Mouse (Mus musculus) heart, adult 2 months (tissue): ENCODE results near the gene Ppp1r35. TPM values are rescaled to one million over a fixed set of nuclear protein-coding genes. Genes with fewer than 3 reads are reported as not detected.

Experiments used
- DNase-seq, 2 experiments: peaks; one replicate each; pipeline ENCODE4 v3.0.0; 2021
- H3K27ac ChIP-seq: fragments of 200-600 bp; 2 replicates; pipeline ENCODE4 v1.8.1; 2022
- H3K27me3 ChIP-seq: fragments of 200-500 bp; 2 replicates; pipeline ENCODE4 v1.6.1; 2012; ENCODE audit warnings: mild to moderate bottlenecking, low read length, inconsistent platforms, mixed read lengths; ENCODE audit not compliant: control insufficient read depth, insufficient read depth
- H3K36me3 ChIP-seq: fragments of 200-500 bp; 2 replicates; pipeline ENCODE4 v1.6.1; 2012; ENCODE audit warnings: low read length, inconsistent platforms; ENCODE audit not compliant: control insufficient read depth, insufficient read depth
- H3K4me1 ChIP-seq: fragments of 200-500 bp; 2 replicates; pipeline ENCODE4 v1.6.1; 2011; ENCODE audit warnings: low read length; ENCODE audit not compliant: control insufficient read depth, insufficient read depth
- H3K4me3 ChIP-seq: fragments of 200-600 bp; 2 replicates; pipeline ENCODE4 v1.8.1; 2022
- H3K79me2 ChIP-seq: fragments of 200-500 bp; replicated peaks from 2 replicates; pipeline ENCODE4 v1.6.1; 2012; ENCODE audit warnings: mild to moderate bottlenecking, inconsistent platforms, low read length, moderate library complexity, mixed read lengths; ENCODE audit not compliant: control insufficient read depth, insufficient read depth
- H3K9ac ChIP-seq: fragments of 200-500 bp; 2 replicates; pipeline ENCODE4 v1.6.1; 2012; ENCODE audit warnings: low read depth, mild to moderate bottlenecking, control low read depth, inconsistent platforms, low read length, mixed read lengths
- CTCF ChIP-seq: fragments of 200-600 bp; IDR thresholded peaks from 2 replicates; pipeline ENCODE4 v1.8.1; 2022; ENCODE audit warnings: antibody characterized with exemption, mild to moderate bottlenecking, moderate library complexity
- EP300 ChIP-seq: fragments of 200-500 bp; IDR thresholded peaks from 2 replicates; pipeline ENCODE4 v1.6.1; 2011; ENCODE audit warnings: low read depth, low read length, control low read depth; ENCODE audit not compliant: insufficient read depth
- POLR2A ChIP-seq: fragments of 200-500 bp; IDR thresholded peaks from 2 replicates; pipeline ENCODE4 v1.6.1; 2011; ENCODE audit warnings: mild to moderate bottlenecking, low read depth, low read length, control low read depth; ENCODE audit not compliant: insufficient read depth
- WGBS: fragments of 180-500 bp; shearing (Covaris S2); methylation state at CpG from one replicate; pipeline ENCODE4 v1.1.7; 2018; 5-methylcytosine and 5-hydroxymethylcytosine counted together
- intact Hi-C: fragments of 180-260 bp; cut with DNase I; formaldehyde crosslinking; loops from one replicate; pipeline ENCODE4 v1.15.1; 2025
- polyA plus RNA-seq: library from polyadenylated mRNA; depleted of rRNA; stranded (reverse); fragments of >200 nt; gene quantifications from 2 replicates; pipeline ENCODE4 v1.2.3, GENCODE M21; 2012
- total RNA-seq, 2 experiments: library from RNA; stranded (reverse); gene quantifications; 2 replicates each; pipeline ENCODE4 v1.2.3; 2021

Ppp1r35 gene
- total and polyA plus RNA-seq, 3 experiments: 7.4 to 12.0 (median 10.8) TPM

GRCm38 (mm10) chr5:137755425-137755824, 23.2 kb upstream of the Ppp1r35 start:
- H3K79me2 ChIP-seq: no peaks in the 10 kb centered on the region
- no peaks in the 10 kb centered on the region for H3K27me3 ChIP-seq
- intact Hi-C loops: loop anchor here (5.0 kb wide), 1 partner anchor 173 kb away; no protein-coding TSS in a partner anchor
- TF ChIP-seq CTCF (no peak), EP300 (no peak), POLR2A (no peak)
- peaks cover 16% of the 10 kb centered on the region; the same call in 1 of the 2 replicates for H3K36me3 ChIP-seq
- WGBS: 47% methylated on average over 5 of the region's 5 CpGs
- H3K9ac ChIP-seq: 0 out of 2 replicates have a peak overlapping the region, but pooled peaks have one; percentile 7
- H3K4me1 ChIP-seq: peaks cover 15% of the 10 kb centered on the region
- no peak overlapping the region for H3K4me3 ChIP-seq
- peak in 1 of 2 experiments; percentile 30 for DNase-seq
- peak overlapping the region; percentile 29 for H3K27ac ChIP-seq

GRCm38 (mm10) chr5:137756106-137756505, 22.5 kb upstream of the Ppp1r35 start:
- Histone ChIP-seq H3K4me3 (no peak overlapping the region), H3K9ac (no peak overlapping the region), H3K79me2 (no peaks in the 10 kb centered on the region), H3K27ac (peak overlapping the region; percentile 29), H3K4me1 (peaks cover 15% of the 10 kb centered on the region), H3K36me3 (peaks cover 16% of the 10 kb centered on the region; the same call in 1 of the 2 replicates), H3K27me3 (no peaks in the 10 kb centered on the region)
- no peak for DNase-seq
- no peak for TF ChIP-seq CTCF
- TF ChIP-seq POLR2A: no peak
- no peak for TF ChIP-seq EP300
- intact Hi-C loops: loop anchor here (2.0 to 5.0 kb wide), 3 partner anchors 15 to 174 kb away; partner anchors contain the start of genes Agfg2 and Nyap1
- 37% methylated on average over 3 of the region's 3 CpGs for WGBS

- H3K4me1 ChIP-seq: peaks cover 13% of the 10 kb centered on the region
- intact Hi-C loops: loop anchor here (1.0 to 5.0 kb wide), 4 partner anchors 16 to 175 kb away; partner anchors contain the start of genes Agfg2 and Nyap1
- peaks cover 11% of the 10 kb centered on the region; the same call in 1 of the 2 replicates for H3K36me3 ChIP-seq
- peak; percentile 85 to 89 for DNase-seq
- 0 out of 2 replicates have a peak overlapping the region, but pooled peaks have one; percentile 23 for H3K9ac ChIP-seq
- no peaks in the 10 kb centered on the region for H3K27me3 ChIP-seq
- no peak overlapping the region for H3K4me3 ChIP-seq
- no peaks in the 10 kb centered on the region for H3K79me2 ChIP-seq
- TF ChIP-seq CTCF (no peak; the same call in 1 of the 2 replicates), EP300 (peak; percentile 90), POLR2A (no peak)
- peak overlapping the region; percentile 65 for H3K27ac ChIP-seq
- 21% methylated on average over 10 of the region's 10 CpGs for WGBS
Measured at GRCm38 (mm10) chr5:137756882-137757661, 21.6 kb upstream of the Ppp1r35 start.

- intact Hi-C loops: loop anchor here (1.0 to 5.0 kb wide), 4 partner anchors 17 to 176 kb away; partner anchors contain the start of genes Agfg2 and Nyap1
- H3K79me2 ChIP-seq: no peaks in the 10 kb centered on the region
- no peak overlapping the region for H3K9ac ChIP-seq
- no peaks in the 10 kb centered on the region for H3K27me3 ChIP-seq
- WGBS: 45% methylated on average over 6 of the region's 6 CpGs
- peak overlapping the region; percentile 65 for H3K27ac ChIP-seq
- H3K4me1 ChIP-seq: peaks cover 13% of the 10 kb centered on the region
- H3K36me3 ChIP-seq: peaks cover 6% of the 10 kb centered on the region; the same call in 1 of the 2 replicates
- TF ChIP-seq POLR2A: no peak
- no peak for TF ChIP-seq CTCF
- TF ChIP-seq EP300: no peak
- no peak overlapping the region for H3K4me3 ChIP-seq
- peak; percentile 64 to 67 for DNase-seq
Measured at GRCm38 (mm10) chr5:137757887-137758286, 20.8 kb upstream of the Ppp1r35 start.

GRCm38 (mm10) chr5:137758921-137759534, 19.6 kb upstream of the Ppp1r35 start:
- no peaks in the 10 kb centered on the region for H3K79me2 ChIP-seq
- intact Hi-C loops: loop anchor here (5.0 kb wide), 1 partner anchor 177 kb away; no protein-coding TSS in a partner anchor
- H3K36me3 ChIP-seq: no peaks in the 10 kb centered on the region; the same call in 1 of the 2 replicates
- no peak overlapping the region for H3K4me3 ChIP-seq
- H3K9ac ChIP-seq: no peak overlapping the region
- TF ChIP-seq POLR2A (no peak), EP300 (no peak), CTCF (no peak)
- H3K27me3 ChIP-seq: no peaks in the 10 kb centered on the region
- DNase-seq: peak in 1 of 2 experiments; percentile 27
- 87% methylated on average over 19 of the region's 19 CpGs for WGBS
- H3K4me1 ChIP-seq: peaks cover 9% of the 10 kb centered on the region
- peak overlapping the region; percentile 12 for H3K27ac ChIP-seq
